Mouse (Mus musculus): ENCODE results near the gene D17H6S53E. TPM values are rescaled to one million over a fixed set of nuclear protein-coding genes. Genes with fewer than 3 reads are reported as not detected.

D17H6S53E gene
- polyA plus RNA-seq, 1 experiment from 2014 or later = 16.3 TPM

DNA sequence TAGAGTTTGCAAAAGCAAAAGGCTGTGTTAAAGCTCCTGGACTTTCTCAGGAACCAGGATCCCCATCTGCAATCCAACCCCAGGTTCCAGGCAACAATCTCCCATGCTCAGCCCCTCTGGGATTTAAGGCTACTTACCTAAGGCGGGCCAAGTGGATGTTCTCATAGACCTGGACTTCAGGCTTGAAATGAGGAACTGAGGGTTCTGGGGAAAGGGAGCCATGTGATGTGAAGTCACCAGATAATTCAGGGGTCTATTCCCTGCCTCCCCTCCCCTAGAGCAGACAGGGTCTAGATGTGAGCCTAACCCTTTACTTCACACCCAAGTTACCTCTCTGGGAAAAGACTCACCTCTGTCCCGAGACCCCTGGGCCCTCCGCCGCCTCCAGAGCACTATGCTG, 45.5 kb upstream of the D17H6S53E start:
- H3K4me1 ChIP-seq (ENCODE audit: insufficient read depth, low read depth, low read length) = no peaks in the 10 kb centered on the region
- 85% methylated on average over 4 of the region's 4 CpGs for WGBS
- DNase-seq (ENCODE audit: low spot score) (no peak), ATAC-seq (no peak)
- H3K36me3 ChIP-seq (ENCODE audit: insufficient read depth, low read length) = no peaks in the 10 kb centered on the region
- H3K4me2 ChIP-seq (replicated peaks; ENCODE audit: low read depth, low read length) = no peak overlapping the region
- no peak overlapping the region for H3K4me3 ChIP-seq (ENCODE audit: low read depth, low read length)
- TF ChIP-seq EP300 (IDR thresholded peaks at IDR 0.05) (no peak), CTCF (IDR thresholded peaks at IDR 0.05) (no peak)
- H3K27ac ChIP-seq (ENCODE audit: low read length) = no peak overlapping the region
- H3K9me3 ChIP-seq (ENCODE audit: low read length) = no peaks in the 10 kb centered on the region
- no peaks in the 10 kb centered on the region for H3K27me3 ChIP-seq (replicated peaks; ENCODE audit: insufficient read depth, low read length)
- no peak overlapping the region for H3K9ac ChIP-seq (replicated peaks; ENCODE audit: low read depth)

DNA sequence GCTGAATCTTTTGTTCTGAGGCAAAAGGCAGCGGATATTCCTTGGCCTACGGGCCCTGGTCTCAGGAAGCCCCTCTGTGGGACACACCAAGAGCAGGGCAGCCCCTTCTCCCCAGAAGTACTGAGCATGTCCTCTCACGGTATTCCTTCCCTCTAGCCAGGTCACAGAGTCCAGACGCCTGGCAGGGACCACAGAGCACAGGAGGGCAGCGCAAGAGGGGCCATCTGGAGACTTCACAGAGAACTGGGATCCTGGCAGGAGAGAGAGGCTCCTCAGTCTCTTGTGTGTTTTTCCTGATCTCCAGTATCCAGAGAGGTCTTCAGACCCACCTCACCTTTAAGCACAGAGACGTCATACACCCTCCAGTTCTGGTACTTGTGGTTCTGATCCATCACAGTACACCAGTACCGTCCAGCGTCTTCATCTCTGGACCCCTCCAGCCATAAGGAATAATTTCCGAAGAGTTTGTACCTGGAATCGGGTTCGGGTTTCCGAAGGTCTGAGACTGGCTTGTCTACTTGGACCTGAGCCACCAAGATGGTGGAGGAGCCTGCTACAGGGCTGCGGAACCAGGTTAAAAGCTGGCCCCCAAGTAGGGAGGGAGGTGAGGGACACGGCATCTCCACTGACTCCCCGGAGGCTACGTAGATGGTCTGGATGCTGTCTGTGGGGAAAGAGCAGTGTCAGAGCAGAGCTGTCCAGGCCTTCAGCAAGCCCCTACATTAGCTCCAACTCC, 43.2 kb upstream of the D17H6S53E start:
- DNase-seq (ENCODE audit: low spot score) (no peak), ATAC-seq (no peak)
- no peaks in the 10 kb centered on the region for H3K9me3 ChIP-seq (ENCODE audit: low read length)

DNA sequence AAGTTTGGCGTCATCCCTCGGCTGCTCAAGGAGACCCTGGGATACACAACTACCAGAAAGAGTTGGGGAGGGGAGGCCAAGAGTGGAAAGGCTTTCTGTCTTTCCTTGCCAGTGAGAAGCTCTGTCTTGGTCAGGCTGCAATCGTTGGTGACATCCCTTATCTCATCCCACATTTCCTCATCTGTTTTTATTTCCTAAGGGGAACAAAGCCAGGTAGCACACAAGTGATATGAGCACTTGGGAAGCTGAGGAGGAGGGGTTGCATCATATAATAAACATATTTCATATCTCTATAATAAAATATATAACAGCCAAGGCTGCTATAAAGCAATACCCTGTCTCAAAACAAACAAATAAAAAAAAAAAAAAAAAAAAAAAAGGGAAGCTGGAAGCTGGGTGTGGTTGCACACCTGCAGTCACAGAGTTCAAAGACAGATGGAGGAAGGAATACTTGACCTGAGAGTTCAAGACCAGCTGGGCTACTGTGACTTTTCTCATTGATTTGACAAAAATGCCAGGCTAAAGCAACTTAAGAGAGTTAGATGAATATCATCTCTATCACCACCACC, 42.2 kb upstream of the D17H6S53E start:
- Histone ChIP-seq H3K36me3 (ENCODE audit: insufficient read depth, low read length) (no peaks in the 10 kb centered on the region), H3K4me3 (ENCODE audit: low read depth, low read length) (no peak overlapping the region), H3K9me3 (ENCODE audit: low read length) (no peaks in the 10 kb centered on the region), H3K4me1 (ENCODE audit: insufficient read depth, low read depth, low read length) (no peaks in the 10 kb centered on the region), H3K27me3 (replicated peaks; ENCODE audit: insufficient read depth, low read length) (no peaks in the 10 kb centered on the region), H3K4me2 (replicated peaks; ENCODE audit: low read depth, low read length) (no peak overlapping the region), H3K27ac (ENCODE audit: low read length) (no peak overlapping the region), H3K9ac (replicated peaks; ENCODE audit: low read depth) (no peak overlapping the region)
- DNase-seq (ENCODE audit: low spot score) = no peak
- ATAC-seq = no peak
- 54% methylated on average over 3 of the region's 3 CpGs for WGBS
- no peak for TF ChIP-seq EP300 (IDR thresholded peaks at IDR 0.05)
- TF ChIP-seq CTCF (IDR thresholded peaks at IDR 0.05) = no peak

More for the DNA sequence above, 43.2 kb upstream of the D17H6S53E start:
- H3K4me2 ChIP-seq (replicated peaks; ENCODE audit: low read depth, low read length) = no peak overlapping the region
- no peaks in the 10 kb centered on the region for H3K36me3 ChIP-seq (ENCODE audit: insufficient read depth, low read length)
- H3K4me1 ChIP-seq (ENCODE audit: insufficient read depth, low read depth, low read length) = no peaks in the 10 kb centered on the region
- WGBS = 81% methylated on average over 16 of the region's 16 CpGs
- H3K27ac ChIP-seq (ENCODE audit: low read length) = no peak overlapping the region
- TF ChIP-seq EP300 (IDR thresholded peaks at IDR 0.05) = no peak
- TF ChIP-seq CTCF (IDR thresholded peaks at IDR 0.05) = no peak
- no peak overlapping the region for H3K9ac ChIP-seq (replicated peaks; ENCODE audit: low read depth)
- no peak overlapping the region for H3K4me3 ChIP-seq (ENCODE audit: low read depth, low read length)
- H3K27me3 ChIP-seq (replicated peaks; ENCODE audit: insufficient read depth, low read length) = no peaks in the 10 kb centered on the region

DNA sequence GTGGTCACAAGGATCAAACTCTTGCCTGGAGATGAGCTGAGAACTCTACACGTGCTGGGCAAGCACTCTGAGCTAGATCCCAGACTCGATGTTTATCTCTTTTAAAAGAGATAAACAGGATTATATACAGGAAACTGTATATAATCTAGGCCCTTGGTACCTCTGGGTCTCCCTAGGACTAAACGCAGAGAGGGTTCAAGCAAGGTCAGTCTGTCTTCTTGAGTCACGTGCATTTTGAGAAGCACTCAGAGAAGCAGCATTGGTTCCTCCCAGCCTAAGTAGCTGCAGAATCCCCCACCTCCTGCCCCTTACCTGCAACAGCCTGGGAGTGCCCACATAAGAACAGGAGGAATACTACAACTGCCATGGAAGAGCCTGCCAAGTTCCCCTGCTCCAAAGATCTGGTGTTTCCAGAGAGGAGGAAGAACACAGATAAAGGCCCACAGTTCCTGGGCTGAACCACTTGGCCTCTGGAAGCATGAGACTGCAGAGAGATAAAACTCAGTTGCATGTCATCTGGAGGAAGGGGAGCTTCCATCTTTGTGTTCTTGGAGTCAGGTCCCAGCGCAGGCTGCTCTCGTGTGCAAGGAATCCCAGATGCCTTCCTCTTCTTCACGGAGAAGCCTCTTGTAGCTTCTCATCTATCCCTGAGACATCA, 40.8 kb upstream of the D17H6S53E start, which contains the start of gene Ly6g6f:
TSS of gene Ly6g6f (minus strand) at position 403 of the 658 bp plus-strand sequence.
- TF ChIP-seq CTCF (IDR thresholded peaks at IDR 0.05) = no peak
- no peak for TF ChIP-seq EP300 (IDR thresholded peaks at IDR 0.05)
- ATAC-seq = no peak

DNA sequence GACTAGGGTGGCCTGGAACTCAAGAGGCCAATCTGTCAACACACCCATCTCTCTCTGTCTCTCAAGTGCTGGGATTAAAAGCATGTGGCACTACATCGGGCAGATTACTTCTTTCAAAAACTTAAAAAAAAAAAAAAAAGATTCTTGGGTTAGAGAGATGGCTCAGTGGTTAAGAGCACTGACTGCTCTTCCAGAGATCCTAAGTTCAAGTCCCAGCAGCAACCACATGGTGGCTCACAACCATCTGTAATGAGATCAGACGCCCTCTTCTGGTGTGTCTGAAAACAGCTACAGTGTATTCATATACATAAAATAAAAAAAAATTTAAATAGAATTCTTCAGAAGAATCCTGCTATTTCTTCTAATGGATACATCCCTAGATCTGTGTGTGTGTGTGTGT, 38.0 kb upstream of the D17H6S53E start:
- Histone ChIP-seq H3K9ac (replicated peaks; ENCODE audit: low read depth) (no peak overlapping the region), H3K9me3 (ENCODE audit: low read length) (no peaks in the 10 kb centered on the region), H3K36me3 (ENCODE audit: insufficient read depth, low read length) (peaks cover 14% of the 10 kb centered on the region; the same call in 1 of the 2 replicates), H3K4me3 (ENCODE audit: low read depth, low read length) (no peak overlapping the region), H3K4me1 (ENCODE audit: insufficient read depth, low read depth, low read length) (no peaks in the 10 kb centered on the region), H3K27me3 (replicated peaks; ENCODE audit: insufficient read depth, low read length) (no peaks in the 10 kb centered on the region), H3K27ac (ENCODE audit: low read length) (no peak overlapping the region), H3K4me2 (replicated peaks; ENCODE audit: low read depth, low read length) (no peak overlapping the region)
- WGBS = 21% methylated on average over 2 of the region's 2 CpGs
- ATAC-seq (no peak), DNase-seq (ENCODE audit: low spot score) (no peak)
- TF ChIP-seq CTCF (IDR thresholded peaks at IDR 0.05) (peak; percentile 58), EP300 (IDR thresholded peaks at IDR 0.05) (no peak)

More for the DNA sequence above, 40.8 kb upstream of the D17H6S53E start, which contains the start of gene Ly6g6f:
- Histone ChIP-seq H3K27me3 (replicated peaks; ENCODE audit: insufficient read depth, low read length) (no peaks in the 10 kb centered on the region), H3K36me3 (ENCODE audit: insufficient read depth, low read length) (no peaks in the 10 kb centered on the region), H3K4me2 (replicated peaks; ENCODE audit: low read depth, low read length) (no peak within 1 kb of the TSS), H3K9ac (replicated peaks; ENCODE audit: low read depth) (no peak within 1 kb of the TSS), H3K4me3 (ENCODE audit: low read depth, low read length) (no peak within 1 kb of the TSS), H3K4me1 (ENCODE audit: insufficient read depth, low read depth, low read length) (no peaks in the 10 kb centered on the region), H3K27ac (ENCODE audit: low read length) (no peak within 1 kb of the TSS), H3K9me3 (ENCODE audit: low read length) (no peaks in the 10 kb centered on the region)
- DNase-seq (ENCODE audit: low spot score) = no peak
- 52% methylated on average over 7 of the region's 7 CpGs for WGBS
